Mouse (Mus musculus): Measurements from ENCODE around the gene Glg1. TPM values are rescaled to one million over a fixed set of nuclear protein-coding genes. Genes with fewer than 3 reads are reported as not detected.
"Not testable (repeated sequence)": the region's sequence is repeated elsewhere in the genome, so short reads cannot be mapped to it uniquely, and the experiment has no call there.

Glg1 gene
- total and polyA plus RNA-seq, 3 experiments: 13.8 to 32.2 (median 21.6) TPM

- Histone ChIP-seq H3K79me2 (replicated peaks; ENCODE audit: control insufficient read depth, extremely low read depth, insufficient read depth, poor library complexity, severe bottlenecking) (peaks cover 33% of the 10 kb centered on the region), H3K4me1 (ENCODE audit: control insufficient read depth in 1 of 2, insufficient read depth in 2 of 2) (peaks cover 0 to 11% of the 10 kb centered on the region in 2 experiments; a peak in 1 of 4 replicates), H3K9ac (ENCODE audit: insufficient read depth, low read depth) (no peak overlapping the region), H3K36me3 (replicated peaks in 1 of 2; ENCODE audit: control insufficient read depth in 1 of 2, insufficient read depth in 1 of 2, low read length in 1 of 2) (peaks cover 0 to 12% of the 10 kb centered on the region in 2 experiments), H3K27ac (ENCODE audit: insufficient read depth, low read depth) (no peak overlapping the region), H3K9me3 (replicated peaks; ENCODE audit: low read length) (no peaks in the 10 kb centered on the region), H3K4me3 (replicated peaks in 1 of 3; ENCODE audit: low read depth in 2 of 3, low read length in 2 of 3, poor library complexity in 1 of 3) (no peak overlapping the region), H3K27me3 (replicated peaks) (no peaks in the 10 kb centered on the region), H3K4me2 (ENCODE audit: insufficient read depth, low read depth, poor library complexity, severe bottlenecking) (no peak overlapping the region)
- no peak for TF ChIP-seq CHD1 (IDR thresholded peaks at IDR 0.05; ENCODE audit: low read depth, low read length)
- no peak for TF ChIP-seq RCOR1 (conservative IDR thresholded peaks at IDR 0.05; ENCODE audit: low read depth, low read length)
- TF ChIP-seq IRF4 (IDR thresholded peaks at IDR 0.05; ENCODE audit: low read depth, low read length): no peak
- TF ChIP-seq HCFC1 (IDR thresholded peaks at IDR 0.05; ENCODE audit: low read depth, low read length): no peak
- TF ChIP-seq ZKSCAN1 (IDR thresholded peaks at IDR 0.05; ENCODE audit: borderline replicate concordance, low read depth, low read length): no peak
- no peak for TF ChIP-seq RAD21 (IDR thresholded peaks at IDR 0.05; ENCODE audit: low read depth, low read length)
- no peak for TF ChIP-seq ZMIZ1 (IDR thresholded peaks at IDR 0.05; ENCODE audit: low read depth, low read length)
- no peak for TF ChIP-seq ZNF384 (IDR thresholded peaks at IDR 0.05; ENCODE audit: low read depth, low read length)
- no peak for TF ChIP-seq ELF1 (IDR thresholded peaks at IDR 0.05; ENCODE audit: low read depth, low read length)
- no peak for DNase-seq (ENCODE audit: extremely low read depth)
- in situ Hi-C loops (cut with MboI; ENCODE audit: low pct_ligation_motif_present, low pct_unique_long_range_greater_than_20kb, low sequenced_read_pairs) (no loop called here), dilution Hi-C loops (cut with MboI; ENCODE audit: extremely low pct_ligation_motif_present, extremely low pct_unique_long_range_greater_than_20kb, low sequenced_read_pairs) (no loop called here)
These were observed 8.9 kb downstream of the Glg1 start for GRCm38 (mm10) chr8:111250111-111250510.

- H3K4me1 ChIP-seq (ENCODE audit: control insufficient read depth in 1 of 2, insufficient read depth in 2 of 2): peaks cover 0 to 11% of the 10 kb centered on the region in 2 experiments; a peak in 1 of 4 replicates
- H3K4me2 ChIP-seq (ENCODE audit: insufficient read depth, low read depth, poor library complexity, severe bottlenecking): no peak overlapping the region
- peaks cover 40% of the 10 kb centered on the region for H3K79me2 ChIP-seq (replicated peaks; ENCODE audit: control insufficient read depth, extremely low read depth, insufficient read depth, poor library complexity, severe bottlenecking)
- TF ChIP-seq CHD2 (IDR thresholded peaks at IDR 0.05; ENCODE audit: low read length): no peak
- no peak for TF ChIP-seq ZMIZ1 (IDR thresholded peaks at IDR 0.05; ENCODE audit: low read depth, low read length)
- no peak for DNase-seq (ENCODE audit: extremely low read depth)
- no peak overlapping the region for H3K4me3 ChIP-seq (replicated peaks in 1 of 3; ENCODE audit: low read depth in 2 of 3, low read length in 2 of 3, poor library complexity in 1 of 3)
- H3K27me3 ChIP-seq (replicated peaks): no peaks in the 10 kb centered on the region
- H3K9me3 ChIP-seq (replicated peaks; ENCODE audit: low read length): no peaks in the 10 kb centered on the region
- no peak overlapping the region for H3K9ac ChIP-seq (ENCODE audit: insufficient read depth, low read depth)
- H3K36me3 ChIP-seq (replicated peaks in 1 of 2; ENCODE audit: control insufficient read depth in 1 of 2, insufficient read depth in 1 of 2, low read length in 1 of 2): peaks cover 0 to 6% of the 10 kb centered on the region in 2 experiments
- dilution Hi-C loops (cut with MboI; ENCODE audit: extremely low pct_ligation_motif_present, extremely low pct_unique_long_range_greater_than_20kb, low sequenced_read_pairs) (no loop called here), in situ Hi-C loops (cut with MboI; ENCODE audit: low pct_ligation_motif_present, low pct_unique_long_range_greater_than_20kb, low sequenced_read_pairs) (no loop called here)
- no peak overlapping the region for H3K27ac ChIP-seq (ENCODE audit: insufficient read depth, low read depth)
These were observed 10.9 kb downstream of the Glg1 start for GRCm38 (mm10) chr8:111248136-111248535.

- H3K9ac ChIP-seq (ENCODE audit: insufficient read depth, low read depth); H3K27ac ChIP-seq (ENCODE audit: insufficient read depth, low read depth); H3K4me2 ChIP-seq (ENCODE audit: insufficient read depth, low read depth, poor library complexity, severe bottlenecking); H3K36me3 ChIP-seq (replicated peaks in 1 of 2; ENCODE audit: control insufficient read depth in 1 of 2, insufficient read depth in 1 of 2, low read length in 1 of 2); H3K4me3 ChIP-seq (replicated peaks in 1 of 3; ENCODE audit: low read depth in 2 of 3, low read length in 2 of 3, poor library complexity in 1 of 3); H3K27me3 ChIP-seq (replicated peaks); in situ Hi-C loops (cut with MboI; ENCODE audit: low pct_ligation_motif_present, low pct_unique_long_range_greater_than_20kb, low sequenced_read_pairs); H3K9me3 ChIP-seq (replicated peaks; ENCODE audit: low read length); DNase-seq (ENCODE audit: extremely low read depth); dilution Hi-C loops (cut with MboI; ENCODE audit: extremely low pct_ligation_motif_present, extremely low pct_unique_long_range_greater_than_20kb, low sequenced_read_pairs): not testable (repeated sequence)
- Histone ChIP-seq H3K79me2 (replicated peaks; ENCODE audit: control insufficient read depth, extremely low read depth, insufficient read depth, poor library complexity, severe bottlenecking) (peaks cover 35% of the 10 kb centered on the region), H3K4me1 (ENCODE audit: control insufficient read depth in 1 of 2, insufficient read depth in 2 of 2) (peaks cover 0 to 11% of the 10 kb centered on the region in 2 experiments; a peak in 1 of 4 replicates)
These were observed 12.2 kb downstream of the Glg1 start for GRCm38 (mm10) chr8:111246864-111247263.
